Mouse (Mus musculus) cerebellum, adult 9-10 months (tissue): ENCODE data around the gene Grap2.

Experiments used
- DNase-seq: peaks from one replicate; pipeline ENCODE4 v3.0.0; 2022

The Grap2 gene

DNA sequence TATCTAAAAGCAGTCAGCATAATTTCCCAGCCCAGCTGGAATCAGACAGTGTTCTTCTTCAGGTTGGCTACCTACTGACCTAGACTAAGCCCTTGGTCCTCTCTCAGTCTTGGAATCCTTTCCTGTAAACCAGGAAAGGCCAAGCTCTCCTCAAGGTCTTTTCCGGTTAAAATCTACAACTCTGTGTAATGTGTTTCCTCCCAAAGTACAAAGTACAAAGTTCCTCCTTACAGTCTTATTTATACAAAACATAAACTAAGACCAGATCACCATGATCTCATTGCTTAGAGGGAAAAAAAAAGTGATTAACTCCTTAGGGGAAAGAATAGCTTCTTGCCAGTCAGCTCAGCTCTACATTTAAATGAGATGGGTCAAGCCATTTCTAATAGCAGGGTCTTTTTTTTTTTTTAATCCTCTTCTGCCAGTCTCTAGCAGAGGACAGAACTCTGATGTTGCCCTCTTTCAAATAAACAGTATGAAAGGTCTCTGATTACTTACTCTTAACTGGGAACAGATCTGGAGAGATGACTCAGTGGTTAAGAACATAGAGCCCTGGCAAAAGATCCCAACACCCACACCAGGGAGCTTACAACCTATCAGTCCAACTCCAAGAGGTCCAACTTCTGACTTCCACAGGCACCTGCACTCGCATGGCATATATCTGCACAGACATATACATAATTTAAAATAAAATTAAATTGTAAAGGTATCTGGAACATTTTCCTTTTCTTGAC lies 69.5 kb downstream of the Grap2 start:
- no peak for DNase-seq

DNA sequence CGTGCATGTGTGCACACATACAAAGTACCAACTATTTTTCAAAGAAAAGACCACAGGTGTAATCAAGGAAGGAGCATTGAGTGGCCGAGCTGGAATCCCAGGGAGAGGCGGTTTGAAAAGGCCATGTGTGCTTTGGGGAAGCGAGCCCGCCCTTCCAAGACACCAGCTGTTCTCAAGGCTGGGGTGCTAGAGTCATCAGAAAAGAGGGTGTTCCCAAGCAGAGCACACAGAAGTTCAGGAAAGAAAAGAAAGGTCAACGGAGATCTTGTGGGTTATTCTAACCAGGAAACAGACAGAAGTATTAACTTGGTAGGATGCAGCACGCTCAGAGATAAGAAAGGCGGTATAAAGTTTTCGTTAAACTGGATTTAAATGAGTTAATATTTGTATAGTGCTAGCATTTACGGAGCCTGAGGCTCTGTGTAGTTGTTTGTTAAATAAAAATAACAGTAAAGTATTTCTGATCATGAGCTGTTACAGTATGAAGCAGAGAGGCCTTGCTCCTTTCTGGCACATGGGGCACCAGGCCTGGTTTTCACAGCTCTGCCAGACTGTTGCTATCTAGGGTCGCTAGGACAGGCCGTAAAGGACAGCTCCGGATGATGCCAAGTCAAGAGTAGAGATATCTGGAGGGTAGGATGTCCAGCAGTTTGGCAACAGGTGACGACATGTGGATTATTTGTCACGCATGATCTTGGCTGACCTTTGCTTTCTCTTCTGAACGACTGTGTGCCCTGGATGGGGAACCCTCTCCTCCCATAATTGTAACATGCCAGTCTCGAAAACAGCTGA lies 72.8 kb downstream of the Grap2 start:
- DNase-seq: no peak

DNA sequence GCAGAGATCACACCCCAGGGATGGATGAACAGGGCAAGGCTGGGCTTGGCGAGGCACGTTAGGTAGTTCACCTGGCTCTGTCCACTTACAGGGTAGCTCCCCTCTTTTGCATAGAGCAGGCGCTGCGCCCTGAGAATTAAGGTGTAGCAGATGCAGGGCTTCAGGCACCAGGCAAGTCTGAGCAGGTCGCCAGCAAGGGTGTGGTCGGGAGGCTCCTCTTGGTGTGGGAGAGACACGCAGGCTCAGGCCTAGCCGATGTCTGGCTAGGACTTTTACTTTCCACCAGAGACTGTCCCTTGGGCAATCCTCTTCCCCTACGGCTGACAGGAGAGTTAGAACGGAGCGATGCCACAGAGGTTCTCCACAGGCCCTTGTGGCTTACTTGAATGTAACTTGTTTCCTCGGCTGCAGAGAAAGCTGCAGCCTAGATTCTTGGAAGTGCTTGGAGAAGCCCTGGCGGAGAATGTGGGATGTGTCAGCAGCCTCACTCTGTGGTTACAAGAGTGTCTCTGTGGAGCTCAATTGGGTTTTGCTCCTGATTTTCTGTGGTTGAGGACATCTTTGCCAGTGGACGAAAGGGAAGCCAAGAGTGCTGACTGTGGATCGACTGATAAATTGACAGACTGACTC lies 76.7 kb downstream of the Grap2 start:
- no peak for DNase-seq

DNA sequence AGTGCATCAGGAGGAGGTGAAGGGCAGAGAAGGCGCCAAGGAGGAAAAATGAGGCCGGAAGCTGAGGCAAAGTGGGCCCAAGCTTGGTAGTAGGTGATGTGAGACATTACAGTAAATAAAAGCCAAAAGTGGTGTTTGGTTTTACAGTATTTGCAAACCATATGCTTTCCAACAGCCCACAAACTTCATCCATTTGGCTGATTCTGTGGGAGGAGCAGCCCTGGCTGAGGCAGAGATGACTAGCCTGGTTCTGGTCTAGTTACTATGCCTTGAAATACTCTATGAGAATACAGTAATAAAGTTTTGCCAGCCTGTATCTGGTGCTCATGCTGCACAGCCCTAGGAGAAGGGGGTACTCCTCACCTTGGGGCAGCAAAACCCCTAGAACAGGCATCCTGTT lies 78.0 kb downstream of the Grap2 start:
- DNase-seq: no peak

DNA sequence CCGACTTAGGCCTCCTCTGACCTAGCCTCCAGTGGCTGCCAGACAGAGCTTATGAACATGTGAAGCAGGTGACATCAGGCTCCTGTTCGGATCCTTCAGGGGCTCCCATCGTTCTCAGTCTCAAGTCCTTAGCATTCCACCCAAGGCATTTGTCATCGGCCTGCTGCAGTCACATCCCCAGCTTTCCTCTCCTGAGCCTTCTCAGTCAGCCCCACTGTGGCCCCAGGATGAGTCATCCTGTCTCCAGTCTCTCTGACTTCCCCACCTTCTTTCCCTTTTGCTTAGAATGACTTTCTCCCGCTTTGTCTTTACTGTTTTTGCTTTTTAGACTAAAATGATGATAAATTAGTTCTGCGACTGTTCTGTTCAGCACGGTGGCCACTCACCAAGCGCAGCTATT lies 81.5 kb downstream of the Grap2 start:
- no peak for DNase-seq

DNA sequence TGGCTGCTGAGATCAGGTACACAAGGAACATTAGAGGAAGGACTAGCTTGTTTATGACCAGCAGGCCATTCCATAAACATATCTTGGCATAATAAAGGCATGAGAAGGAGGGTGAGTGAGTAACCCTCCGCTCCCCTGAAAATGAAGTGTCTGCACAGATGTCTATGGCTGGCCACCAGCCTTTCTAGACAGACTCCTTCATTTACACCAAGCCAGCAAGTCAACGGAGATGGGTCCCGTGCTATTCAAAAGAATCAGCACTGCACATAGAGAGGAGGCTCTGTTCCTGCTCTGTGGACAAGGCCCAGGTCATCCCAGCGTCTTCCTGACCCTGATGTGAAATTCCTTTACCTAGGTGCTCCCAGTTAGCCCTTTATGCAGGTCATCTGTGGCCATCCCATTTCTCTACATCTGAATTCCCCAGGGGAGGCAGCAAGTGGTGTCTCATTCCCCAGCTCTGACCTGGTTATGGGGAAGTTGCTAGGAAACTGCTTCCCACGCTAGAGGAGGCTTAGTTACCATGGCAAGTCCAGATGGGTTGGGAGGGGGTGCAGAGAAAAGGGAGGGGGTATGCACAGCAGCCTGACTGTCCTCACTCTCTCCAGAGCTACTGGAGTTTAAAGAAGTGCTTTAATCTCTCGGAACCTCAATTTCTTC lies 86.5 kb downstream of the Grap2 start:
- DNase-seq: no peak

DNA sequence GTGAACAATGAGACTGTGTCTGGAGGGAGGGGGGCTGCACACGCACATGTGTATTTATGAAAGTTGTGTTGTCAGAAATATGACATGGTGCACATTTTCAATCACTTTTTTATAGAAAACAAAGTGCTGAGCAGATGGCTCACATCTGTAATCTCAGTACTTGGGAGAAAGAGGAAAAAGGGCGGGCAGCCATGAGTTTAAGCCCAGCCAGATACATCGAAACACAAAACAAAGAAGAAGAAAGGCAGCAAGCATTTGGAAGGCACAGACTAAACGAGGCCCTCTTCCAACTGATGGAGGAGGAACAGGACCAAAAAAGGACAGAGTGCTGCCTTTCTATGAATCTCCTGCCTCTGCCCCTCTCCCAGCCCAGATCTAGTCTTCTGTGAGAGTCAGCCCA lies 88.6 kb downstream of the Grap2 start:
- DNase-seq: no peak

DNA sequence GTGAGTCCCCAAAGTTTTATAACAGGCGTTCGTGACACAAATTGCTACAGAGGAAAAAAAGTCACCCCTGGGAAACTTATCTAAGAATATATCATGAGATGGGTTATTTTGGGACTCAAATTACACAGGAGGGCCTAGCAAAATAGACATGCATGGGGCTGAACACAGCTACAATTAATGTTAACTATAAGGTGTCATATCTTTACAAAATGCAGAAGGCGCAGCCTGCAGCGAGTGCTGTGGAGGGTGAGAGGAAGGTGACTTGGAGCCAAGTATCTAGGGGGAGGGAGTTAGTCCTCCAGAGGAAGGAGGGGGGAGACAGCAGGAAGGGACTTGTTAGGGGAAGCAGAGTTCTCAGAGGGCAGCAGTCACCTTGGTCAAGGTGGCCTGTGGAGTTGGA lies 92.0 kb downstream of the Grap2 start:
- no peak for DNase-seq

DNA sequence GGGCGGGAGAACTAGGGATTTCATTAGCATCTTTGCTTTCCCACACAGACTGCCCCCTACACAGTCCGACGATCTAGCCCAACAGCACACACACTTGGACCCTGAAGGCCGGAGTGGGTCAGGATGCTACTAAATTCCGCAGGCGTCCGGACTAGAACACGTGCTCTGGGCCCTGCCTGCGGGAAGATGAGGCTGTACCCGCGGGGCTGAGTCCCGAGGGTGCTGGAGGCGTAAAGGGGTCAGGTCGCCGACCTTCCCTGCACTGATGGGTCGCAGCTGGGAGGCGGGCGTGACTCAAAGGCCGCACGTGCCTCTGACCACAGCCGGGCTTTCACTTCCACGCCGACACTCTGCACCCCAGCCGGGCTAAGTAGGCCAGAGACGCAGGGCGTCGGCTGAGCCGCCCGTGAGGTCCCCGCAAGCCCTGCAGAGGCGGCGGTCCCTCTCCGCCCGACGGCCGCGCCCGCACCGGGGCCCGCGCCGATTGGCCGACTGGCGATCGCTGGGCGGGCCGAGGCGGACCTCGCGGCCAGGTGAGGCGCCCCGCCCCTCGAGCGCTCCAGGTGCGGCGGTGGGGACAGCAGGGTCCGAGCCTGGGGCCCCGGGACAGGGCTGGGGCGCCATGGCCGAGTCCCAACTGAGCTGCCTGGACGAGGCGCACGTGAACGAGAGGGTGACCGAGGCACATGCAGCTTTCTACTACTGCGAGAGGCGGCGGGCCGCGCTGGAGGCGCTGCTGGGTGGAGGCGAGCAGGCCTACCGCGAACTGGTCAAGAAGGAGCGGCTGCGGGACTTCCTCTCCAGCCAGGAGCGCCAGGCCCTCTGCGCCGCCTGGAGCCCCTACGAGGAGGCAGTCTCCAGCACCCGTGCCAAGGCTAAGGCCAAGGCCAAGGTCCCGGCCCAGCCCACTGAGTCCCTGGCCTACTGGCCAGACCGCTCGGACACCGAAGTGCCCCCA lies 99.2 kb downstream of the Grap2 start, which contains the start of gene Fam83f:
Gene Fam83f, plus strand, starts transcription at position 553 of the 958 bp plus-strand sequence.
- no peak for DNase-seq

DNA sequence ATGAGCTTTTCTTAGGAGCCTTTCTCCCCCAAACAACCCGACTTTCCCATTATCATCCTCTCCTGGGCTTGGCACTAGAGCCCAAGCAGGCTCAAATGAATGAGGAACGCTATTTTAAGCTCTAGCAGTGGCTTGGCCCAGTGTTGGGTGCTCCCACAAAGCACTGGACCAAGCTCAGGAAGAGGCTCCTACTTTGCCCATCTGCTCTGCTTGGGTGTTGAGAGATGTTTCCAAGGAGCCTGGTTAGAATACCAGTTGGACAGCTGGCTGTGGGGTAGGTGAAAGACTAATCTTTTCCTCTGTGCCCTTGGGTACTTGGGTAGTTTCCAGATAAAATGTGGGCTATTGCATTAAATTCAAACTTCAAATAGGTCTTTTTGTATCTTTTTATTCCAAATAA lies 100.4 kb downstream of the Grap2 start:
- no peak for DNase-seq

DNA sequence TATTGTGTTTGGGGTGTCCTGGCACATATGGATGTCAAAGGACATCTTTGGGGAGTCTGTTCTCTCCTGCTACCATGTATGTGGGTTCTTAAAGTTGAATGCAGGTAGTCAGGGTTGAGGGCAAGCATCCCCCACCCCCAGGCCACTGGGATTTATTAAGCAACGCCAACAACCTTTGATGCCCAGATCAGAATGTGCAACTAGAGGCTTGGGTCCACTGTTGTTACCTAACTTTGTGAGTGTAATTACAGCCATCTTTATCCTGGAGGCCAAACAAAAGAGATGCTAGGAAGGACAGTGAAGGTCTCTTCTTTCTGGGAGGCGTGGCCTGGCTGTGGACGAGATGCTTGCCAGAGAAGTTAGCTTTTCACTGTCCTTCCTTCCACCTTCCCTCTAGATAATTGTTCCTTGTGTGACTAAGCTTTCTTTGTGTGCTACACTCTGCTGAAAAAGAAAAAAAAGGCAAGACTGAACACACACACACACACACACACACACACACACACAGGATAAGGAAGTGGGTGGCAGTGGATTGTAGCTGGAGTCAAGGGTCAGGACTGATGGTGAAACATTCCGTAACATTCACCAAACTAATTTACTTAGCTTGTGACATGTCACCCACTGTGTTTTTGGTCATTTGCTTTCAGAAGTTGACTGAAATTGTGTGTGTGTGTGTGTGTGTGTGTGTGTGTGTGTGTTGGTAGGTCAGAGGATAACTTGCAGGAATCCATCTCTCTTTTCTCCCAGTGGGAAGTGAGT lies 101.1 kb downstream of the Grap2 start:
- DNase-seq: no peak

DNA sequence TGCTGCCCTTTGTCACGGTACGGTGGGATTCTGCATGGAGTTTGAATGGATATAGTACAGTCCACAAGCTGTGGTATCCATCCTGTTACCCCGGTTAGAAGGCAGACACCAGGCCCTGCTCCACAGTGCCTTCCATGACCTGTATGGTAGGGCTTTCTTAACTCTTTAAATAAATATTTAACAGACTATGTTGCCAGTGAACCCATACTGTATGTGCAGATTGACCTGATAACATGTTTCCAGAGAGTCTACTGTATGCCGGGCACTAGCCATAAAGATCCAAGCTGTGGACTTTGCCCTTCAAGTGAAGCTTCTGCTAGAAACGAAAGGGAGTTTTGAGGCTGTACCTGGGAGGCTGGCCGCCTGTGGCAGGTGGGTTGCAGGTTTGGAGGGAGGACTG lies 102.3 kb downstream of the Grap2 start:
- no peak for DNase-seq

DNA sequence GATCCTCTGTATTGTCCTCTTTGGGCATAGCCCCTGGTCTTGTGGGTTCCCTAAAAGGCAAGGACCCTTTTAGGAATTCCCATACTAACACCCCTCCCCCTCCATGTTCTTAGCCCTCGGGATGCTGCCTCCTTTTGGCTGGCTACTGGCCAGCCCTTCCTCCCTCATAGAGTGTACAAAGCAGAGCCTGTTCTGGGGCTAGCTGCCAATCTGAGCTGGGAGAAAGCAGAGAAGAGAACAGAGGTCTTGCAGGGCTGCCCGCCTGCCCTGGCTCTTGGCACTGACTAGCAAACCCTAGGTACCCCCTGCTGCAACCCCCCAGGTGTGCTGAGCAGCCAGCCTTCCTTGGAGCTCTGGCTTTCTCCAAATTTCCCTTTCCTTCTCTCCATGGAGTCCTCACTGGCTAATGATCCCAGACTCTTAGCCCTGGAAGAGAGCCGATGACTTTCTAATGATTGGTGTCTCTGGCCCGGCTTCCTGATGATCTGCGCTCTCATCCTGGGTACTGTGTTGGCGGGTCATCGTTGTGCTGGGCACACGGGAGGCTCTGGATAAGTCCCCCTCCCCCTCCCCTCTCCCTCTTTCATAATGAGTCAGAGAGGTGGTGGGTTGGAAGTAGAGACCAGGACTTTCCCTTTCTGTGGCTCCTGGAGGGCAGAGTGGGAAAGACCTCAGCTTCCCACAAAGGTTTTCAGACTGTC lies 107.3 kb downstream of the Grap2 start:
- peak; percentile 54 for DNase-seq

DNA sequence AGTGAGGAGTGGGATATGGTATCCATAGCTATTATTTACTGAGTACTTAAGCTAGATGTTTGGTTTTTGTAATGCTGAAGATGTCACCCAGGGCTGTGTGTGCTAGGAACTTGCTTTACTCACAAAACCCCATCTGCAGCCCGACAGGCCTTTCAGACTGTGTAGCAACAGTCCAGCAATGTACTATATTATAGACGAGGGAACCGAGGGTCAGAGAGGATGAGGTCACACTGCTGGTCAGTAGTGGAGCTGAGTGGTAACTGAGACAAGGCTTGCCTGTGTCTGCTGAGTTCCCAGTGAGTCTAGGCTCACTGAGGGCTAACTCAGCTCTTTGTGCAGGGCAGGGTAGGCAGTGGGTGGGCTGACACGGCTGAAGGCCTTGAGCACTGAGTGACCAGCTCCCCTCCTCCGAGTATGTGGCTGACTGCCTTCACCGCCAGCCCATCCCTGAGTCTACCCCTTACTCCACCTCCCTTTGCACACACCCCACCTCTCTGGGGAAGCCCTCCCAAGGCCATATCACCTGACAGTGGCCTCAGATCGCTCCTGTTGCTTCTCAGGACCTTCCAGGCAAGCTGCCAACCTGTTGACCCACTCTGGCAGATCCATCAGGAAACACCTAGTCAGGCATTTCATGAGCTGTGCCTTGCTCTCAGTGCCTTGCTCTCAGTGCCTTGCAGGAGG lies 108.1 kb downstream of the Grap2 start:
- DNase-seq: no peak

DNA sequence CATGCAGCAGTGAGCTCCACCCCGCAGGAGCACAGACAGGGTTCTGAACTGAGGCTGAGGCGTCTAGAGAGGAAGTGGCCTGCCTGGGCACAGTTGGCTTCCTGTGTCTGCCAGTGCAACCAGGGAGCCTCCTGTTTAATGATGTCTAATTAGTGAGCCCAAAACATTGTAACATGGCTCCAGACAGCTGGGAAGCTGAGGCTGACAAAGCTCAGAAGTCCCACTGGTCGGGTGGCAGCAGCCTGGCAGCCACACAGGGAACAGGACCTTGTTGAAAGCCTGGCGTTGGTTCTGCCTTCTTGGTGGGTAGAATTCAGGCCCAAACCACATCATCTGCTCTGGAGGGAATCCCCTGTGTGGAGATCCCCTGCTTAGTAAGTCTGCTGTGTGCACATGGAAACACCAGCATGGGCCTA lies 109.1 kb downstream of the Grap2 start:
- DNase-seq: no peak

DNA sequence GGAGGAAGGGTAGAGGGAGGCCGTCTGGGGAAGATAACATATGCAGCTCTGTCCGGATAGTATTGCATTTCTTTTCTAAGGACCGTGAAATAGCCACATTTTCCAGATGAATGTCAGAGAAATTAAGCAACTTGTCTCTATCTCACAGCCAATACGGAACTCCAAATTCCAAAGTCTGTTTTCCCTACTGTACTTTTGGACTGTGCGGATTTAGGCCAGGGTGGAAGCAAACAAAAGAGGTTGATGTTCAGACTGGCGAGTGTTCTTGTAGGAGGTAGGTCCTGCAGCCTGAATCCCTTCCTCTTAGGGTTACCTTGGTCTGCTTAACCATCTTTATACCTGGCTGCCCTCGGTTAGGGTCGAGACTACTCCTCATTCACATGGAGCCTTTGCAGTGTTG lies 109.9 kb downstream of the Grap2 start:
- DNase-seq: no peak

DNA sequence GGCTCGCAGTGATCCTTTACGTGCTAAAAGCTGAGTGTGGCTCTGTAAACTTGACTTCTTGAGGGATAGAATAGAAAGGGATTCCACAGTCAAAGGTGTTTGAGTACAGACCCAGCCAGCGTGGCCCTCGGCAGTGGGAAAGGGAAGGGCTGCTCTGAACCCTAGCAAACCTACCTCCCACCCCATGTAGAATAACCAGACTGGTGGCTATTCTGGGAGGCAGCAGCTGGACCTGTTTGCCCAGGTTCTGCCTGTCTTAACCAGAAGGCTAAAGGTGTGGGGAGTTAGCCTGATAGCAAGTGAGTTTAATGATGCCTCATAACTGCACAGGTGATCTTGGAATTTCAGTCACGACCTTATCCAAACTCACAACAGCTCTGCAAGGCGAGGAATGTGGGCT lies 110.8 kb downstream of the Grap2 start:
- DNase-seq: no peak

DNA sequence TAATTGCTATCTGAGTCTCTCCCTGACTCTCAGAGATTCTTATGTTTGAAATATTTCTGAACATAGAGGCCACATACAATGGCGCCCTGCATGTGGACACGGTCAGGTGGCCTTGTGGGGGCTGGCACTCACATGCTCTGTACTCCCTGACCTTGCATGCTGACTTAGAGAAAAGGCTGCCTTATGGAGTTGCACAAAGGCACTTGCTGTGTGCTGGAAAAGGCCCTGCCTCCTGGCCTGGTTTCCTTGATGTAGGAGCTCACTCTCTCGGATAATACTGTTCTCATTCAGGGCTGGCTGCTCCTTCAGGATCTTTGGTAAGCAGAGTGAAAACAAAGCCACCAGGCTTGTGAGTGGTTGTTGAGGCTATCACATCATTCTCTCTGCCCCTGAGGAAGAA lies 111.6 kb downstream of the Grap2 start:
- no peak for DNase-seq

DNA sequence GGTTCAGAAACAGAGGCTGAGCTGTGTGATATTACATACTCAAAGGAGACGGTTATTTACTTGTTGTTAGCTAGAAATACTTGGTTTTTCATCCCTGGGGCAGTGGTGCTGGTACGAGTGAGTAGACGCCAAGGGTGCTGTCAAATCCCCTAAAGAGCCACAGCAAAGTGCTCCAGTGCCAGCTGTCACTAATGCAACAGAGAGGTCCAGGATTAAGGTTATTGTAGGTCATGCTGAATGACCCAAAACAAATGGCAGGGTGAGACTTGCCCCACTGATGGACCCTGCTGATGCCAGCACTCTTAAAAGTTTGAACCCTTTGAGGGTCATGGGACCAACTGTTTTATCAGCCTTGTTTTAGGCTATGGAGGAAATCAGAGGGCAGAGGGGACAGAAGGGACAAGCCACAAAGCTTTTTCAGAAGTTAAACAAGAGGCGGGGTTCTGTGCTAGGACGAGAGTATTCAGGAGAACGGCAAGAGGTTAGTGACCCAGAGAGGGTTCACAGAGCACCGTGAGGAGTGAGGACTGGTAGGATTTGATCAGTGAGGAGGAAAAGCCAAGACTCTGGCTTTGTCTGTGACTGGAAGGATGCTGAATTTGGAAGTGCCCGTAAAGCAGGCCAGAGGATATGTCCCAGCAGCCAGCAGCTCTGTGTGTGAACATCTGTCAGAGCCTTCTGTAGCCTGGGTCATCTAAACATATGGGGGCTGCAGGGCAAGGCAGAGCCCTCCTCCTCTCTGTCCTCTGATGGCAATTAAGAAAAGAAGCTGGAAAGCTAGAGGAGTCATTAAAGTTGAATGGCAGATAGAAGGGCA lies 112.6 kb downstream of the Grap2 start:
- DNase-seq: no peak

DNA sequence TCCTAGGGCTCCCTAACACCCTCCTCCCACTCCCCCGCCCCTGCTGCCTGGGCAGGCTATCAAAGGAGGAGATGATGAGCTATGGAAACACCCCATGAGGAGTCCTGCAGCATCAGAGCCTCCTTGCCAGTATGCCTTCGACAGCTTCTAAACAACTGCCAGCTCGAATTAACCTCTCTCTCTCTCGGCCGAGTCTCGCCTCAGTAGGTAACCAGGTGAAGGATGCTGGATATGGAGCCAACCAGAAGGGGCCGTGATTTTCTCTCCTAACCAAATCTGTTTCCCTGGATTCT lies 113.2 kb downstream of the Grap2 start:
- DNase-seq: no peak
